30 mouse cellular contexts compared by ENCODE assay signal in genomic region chr15:78589936-78590335, GRCm38 (mm10). TPM values are rescaled to one million over a fixed set of nuclear protein-coding genes. Genes with fewer than 3 reads are reported as not detected.
"Had no signal": no experiment of that assay in that cellular context is flagged by ENCODE, and none has a peak within 500 bp of the region (broad histone marks: within the 10 kb centered on the region; RNA-seq: fewer than 3 reads in every experiment).

No protein-coding gene starts in this region.

- H3K36me3 ChIP-seq: heart, embryonic 13.5 days; heart, embryonic 15.5 days; hindbrain, embryonic 12.5 days; kidney, embryonic 15.5 days; limb, embryonic 10.5 days; limb, embryonic 12.5 days had no signal

- H3K27ac ChIP-seq: heart, adult 2 months; heart, embryonic 13.5 days; heart, embryonic 15.5 days; hindbrain, embryonic 12.5 days; hindbrain, embryonic 14.5 days; kidney, embryonic 15.5 days; kidney, postnatal 0 days; left cerebral cortex, adult 2 months; limb, embryonic 10.5 days; limb, embryonic 12.5 days had no signal

- H3K9me3 ChIP-seq: heart, embryonic 13.5 days; heart, embryonic 15.5 days; kidney, embryonic 15.5 days; limb, embryonic 10.5 days had no signal

- H3K27me3 ChIP-seq: heart, embryonic 13.5 days; heart, embryonic 15.5 days; hindbrain, embryonic 12.5 days; kidney, embryonic 15.5 days; limb, embryonic 12.5 days had no signal

- DNase-seq: gastrocnemius, postnatal 14 days; gastrocnemius, postnatal 36 days; heart, adult 11 months; heart, adult 2 months; heart, postnatal 14 days; heart, postnatal 36 days; kidney, adult 11 months; kidney, adult 2 months; kidney, adult 9 months; kidney, postnatal 14 days; kidney, postnatal 36 days; layer of hippocampus, adult 9-11 months; layer of hippocampus, postnatal 36 days; liver had no signal

- ATAC-seq: hindbrain, embryonic 16.5 days; intestine, embryonic 16.5 days had no signal

- H3K4me2 ChIP-seq: heart, embryonic 11.5 days; heart, embryonic 13.5 days; heart, embryonic 15.5 days; hindbrain, embryonic 12.5 days; hindbrain, embryonic 14.5 days; kidney, embryonic 15.5 days; limb, embryonic 12.5 days had no signal

- H3K4me1 ChIP-seq: heart, embryonic 13.5 days; heart, embryonic 15.5 days; limb, embryonic 12.5 days had no signal

- H3K4me3 ChIP-seq: heart, adult 2 months; heart, embryonic 13.5 days; heart, embryonic 15.5 days; hindbrain, embryonic 12.5 days; kidney, embryonic 15.5 days; left cerebral cortex, adult 2 months; limb, embryonic 10.5 days; limb, embryonic 12.5 days had no signal

- H3K9ac ChIP-seq: heart, embryonic 13.5 days; heart, embryonic 15.5 days; hindbrain, embryonic 12.5 days; hindbrain, embryonic 14.5 days; kidney, embryonic 15.5 days; limb, embryonic 12.5 days had no signal

RNA-seq across cellular contexts. Expression of gene Sstr3, which starts 45.5 kb away (rescaled TPM):
- total RNA-seq: gastrocnemius, adult 18-20 months; gastrocnemius, adult 8-10 months; gastrocnemius, postnatal 36 days; heart, adult 2 months; heart, postnatal 14 days; heart, postnatal 36 days; hematopoietic stem cell, adult 5-6 weeks had no signal
- polyA plus RNA-seq: gonadal fat pad, adult 2 months; heart, adult 2 months; heart, embryonic 13.5 days; limb, embryonic 10.5 days had no signal
